Mouse (Mus musculus) spleen, adult 2 months (tissue): Measurements from ENCODE around the gene Cryga. TPM values are rescaled to one million over a fixed set of nuclear protein-coding genes. Genes with fewer than 3 reads are reported as not detected.
"Not testable (repeated sequence)": the region's sequence is repeated elsewhere in the genome, so short reads cannot be mapped to it uniquely, and the experiment has no call there.

Experiments used
- DNase-seq, 2 experiments: peaks; one replicate each; pipeline versions ENCODE4 v3.0.0 to v3.0.0-alpha.2; 2012 to 2021; ENCODE audit warnings: low spot score in 2 of 2, low read depth in 1 of 2
- H3K27ac ChIP-seq: fragments of 200-500 bp; 2 replicates; pipeline ENCODE4 v1.5.1; 2012; ENCODE audit warnings: low read length, inconsistent platforms; ENCODE audit not compliant: insufficient read depth
- H3K27me3 ChIP-seq: fragments of 200-500 bp; 2 replicates; pipeline ENCODE4 v1.6.1; 2012; ENCODE audit warnings: mild to moderate bottlenecking, moderate library complexity, low read length, inconsistent platforms; ENCODE audit not compliant: control insufficient read depth, insufficient read depth
- H3K36me3 ChIP-seq: fragments of 200-500 bp; 2 replicates; pipeline ENCODE4 v1.6.1; 2012; ENCODE audit warnings: mild to moderate bottlenecking, low read length, inconsistent platforms; ENCODE audit not compliant: control insufficient read depth, insufficient read depth
- H3K4me1 ChIP-seq: fragments of 200-500 bp; 2 replicates; pipeline ENCODE4 v1.6.1; 2011; ENCODE audit warnings: inconsistent platforms; ENCODE audit not compliant: control insufficient read depth, insufficient read depth, insufficient read length
- H3K4me3 ChIP-seq: fragments of 200-500 bp; 2 replicates; pipeline ENCODE4 v1.5.1; 2011; ENCODE audit warnings: mild to moderate bottlenecking, inconsistent platforms; ENCODE audit not compliant: insufficient read depth, insufficient read length; ENCODE audit errors: extremely low read depth
- CTCF ChIP-seq: fragments of 200-500 bp; IDR thresholded peaks from 2 replicates; pipeline ENCODE4 v1.5.1; 2011; ENCODE audit warnings: mild to moderate bottlenecking, inconsistent platforms; ENCODE audit not compliant: insufficient read depth, insufficient read length, insufficient replicate concordance; ENCODE audit errors: extremely low read depth
- POLR2A ChIP-seq: fragments of 200-500 bp; IDR thresholded peaks from 2 replicates; pipeline ENCODE4 v1.6.1; 2011; ENCODE audit warnings: low read depth, low read length, inconsistent platforms
- whole genome bisulfite sequencing: fragments of 180-500 bp; shearing (Covaris S2); methylation state at CpG from one replicate; pipeline ENCODE4 v1.1.7; 2018; 5-methylcytosine and 5-hydroxymethylcytosine counted together
- polyA plus RNA-seq: library from polyadenylated mRNA; depleted of rRNA; stranded (reverse); fragments of >200 nt; gene quantifications from 2 replicates; pipeline ENCODE4 v1.2.3, GENCODE M21; 2012; rRNA removed

Gene Cryga
- polyA plus RNA-seq, 1 experiment, result not detected

DNA sequence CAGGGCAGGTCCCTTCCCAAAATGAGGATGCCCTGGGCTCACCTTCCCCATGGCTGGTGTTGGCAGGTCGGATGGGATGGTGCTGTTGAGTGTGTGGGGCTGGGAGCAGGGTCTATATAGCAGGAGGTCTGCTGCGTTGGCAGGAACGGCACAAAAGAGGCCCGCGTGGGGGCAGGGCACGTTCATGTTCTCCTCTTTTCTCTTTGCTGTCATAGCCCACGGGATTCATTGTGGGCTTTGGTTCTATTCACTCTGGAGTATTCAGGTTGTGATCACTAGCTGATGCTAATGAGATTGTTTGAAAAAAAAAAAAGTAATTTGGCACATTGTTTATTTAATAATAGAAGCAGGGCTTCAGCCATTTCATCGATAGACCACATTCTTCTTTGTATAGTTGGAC is 39.8 kb downstream of the Cryga start, which contains the start of gene Crygd:
Crygd (minus strand) TSS at position 101 of the 400 bp plus-strand sequence.
- Histone ChIP-seq H3K27ac (no peak within 1 kb of the TSS), H3K36me3 (no peaks in the 10 kb centered on the region), H3K4me1 (no peaks in the 10 kb centered on the region), H3K4me3 (no peak within 1 kb of the TSS), H3K27me3 (no peaks in the 10 kb centered on the region)
- TF ChIP-seq CTCF (no peak), POLR2A (no peak)
- whole genome bisulfite sequencing, result 89% methylated on average over 8 of the region's 8 CpGs
- no peak for DNase-seq

DNA sequence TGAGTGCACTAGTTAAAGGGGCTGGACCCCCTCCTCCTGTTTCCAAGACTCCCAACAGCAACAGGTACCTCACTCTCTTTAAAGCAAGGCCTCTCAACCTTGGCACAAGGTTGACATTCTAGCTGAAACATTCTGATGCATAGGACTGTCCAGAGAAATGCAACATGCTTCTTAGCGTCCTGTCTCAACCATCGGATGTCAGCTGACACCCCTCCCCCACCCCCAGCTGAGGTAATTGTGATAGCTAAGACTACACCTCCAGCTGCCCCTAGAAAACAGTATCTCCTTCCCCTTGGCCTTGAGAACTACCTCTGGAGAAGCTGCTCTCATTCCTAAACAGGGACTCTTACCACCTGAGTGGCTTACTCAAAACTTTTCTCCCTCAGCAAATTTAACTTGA is 51.0 kb downstream of the Cryga start:
- H3K4me3 ChIP-seq, result no peak overlapping the region
- no peaks in the 10 kb centered on the region for H3K4me1 ChIP-seq
- TF ChIP-seq CTCF (no peak), POLR2A (no peak)
- no peak for DNase-seq
- 58% methylated on average over 2 of the region's 2 CpGs for WGBS
- no peaks in the 10 kb centered on the region for H3K27me3 ChIP-seq
- H3K36me3 ChIP-seq, result no peaks in the 10 kb centered on the region
- H3K27ac ChIP-seq, result no peak overlapping the region

DNA sequence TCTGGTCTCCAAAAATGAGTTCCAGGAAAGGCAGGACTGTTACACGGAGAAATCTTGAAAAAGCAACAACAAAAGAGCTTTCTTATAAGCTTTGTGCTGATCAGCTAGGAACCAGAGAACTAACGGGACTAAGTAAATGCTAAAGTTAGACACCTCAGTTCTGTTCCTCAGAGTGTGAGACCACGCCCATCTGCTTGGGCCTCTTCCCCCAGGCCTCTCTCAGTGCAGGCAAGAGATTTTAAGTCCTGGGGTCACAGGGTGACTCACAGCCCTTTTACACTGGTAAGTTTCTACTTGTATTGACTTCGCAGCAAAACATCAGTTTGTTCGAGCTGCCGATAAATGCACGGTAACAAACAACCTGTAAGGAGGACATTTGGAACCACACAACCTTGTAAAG is 51.5 kb downstream of the Cryga start:
- H3K27me3 ChIP-seq, result no peaks in the 10 kb centered on the region
- no peak overlapping the region for H3K27ac ChIP-seq
- no peaks in the 10 kb centered on the region for H3K4me1 ChIP-seq
- 85% methylated on average over 7 of the region's 7 CpGs for WGBS
- H3K4me3 ChIP-seq, result no peak overlapping the region
- DNase-seq, result no peak
- H3K36me3 ChIP-seq, result no peaks in the 10 kb centered on the region
- TF ChIP-seq POLR2A (no peak), CTCF (no peak)

DNA sequence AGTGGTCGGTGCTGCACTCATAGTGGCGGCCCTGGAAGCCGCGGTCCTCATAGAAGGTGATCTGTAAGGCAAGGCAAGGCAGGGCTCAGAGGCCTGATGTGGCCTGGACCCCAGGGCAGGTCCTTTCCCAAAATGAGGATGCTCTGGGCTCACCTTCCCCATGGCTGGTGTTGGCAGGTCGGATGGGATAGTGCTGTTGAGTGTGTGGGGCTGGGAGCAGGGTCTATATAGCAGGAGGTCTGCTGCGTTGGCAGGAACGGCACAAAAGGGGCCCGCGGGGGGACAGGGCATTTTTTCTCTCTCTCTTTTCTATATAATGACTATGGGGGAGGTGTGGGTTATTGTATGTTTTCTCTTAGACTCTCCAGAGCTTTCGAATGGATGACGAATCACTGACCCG is 52.2 kb downstream of the Cryga start, which contains the start of gene Cryge:
Cryge (minus strand) TSS at position 198 of the 400 bp plus-strand sequence.
- H3K36me3 ChIP-seq, H3K27ac ChIP-seq, H3K4me1 ChIP-seq, H3K27me3 ChIP-seq, DNase-seq, H3K4me3 ChIP-seq: not testable (repeated sequence)
- WGBS, result 88% methylated on average over 11 of the region's 12 CpGs

Other genes with a start within 250 kb of the Cryga start
- 10.8 and 11.7 TPM in 2 replicates for gene Plekhm3, start 146.5 kb downstream of the Cryga start, polyA plus RNA-seq
- gene Akr1cl, start 70.6 kb downstream of the Cryga start, polyA plus RNA-seq, result 0.11 and 0.26 TPM in 2 replicates
- gene Cryge, start 52.2 kb downstream of the Cryga start, polyA plus RNA-seq, result 0.22 TPM in 1 of 2 replicates, not detected in the other
- not detected in 2 replicates for gene Crygd, start 39.9 kb downstream of the Cryga start, polyA plus RNA-seq
- gene Crygc, start 29.7 kb downstream of the Cryga start, polyA plus RNA-seq, result not detected in 2 replicates
- gene Crygb, start 21.1 kb downstream of the Cryga start, polyA plus RNA-seq, result not detected in 2 replicates
- gene Gm28845, start 16.2 kb upstream of the Cryga start, polyA plus RNA-seq, result not detected in 2 replicates
- gene D630023F18Rik, start 19.8 kb upstream of the Cryga start, polyA plus RNA-seq, result not detected in 2 replicates
- 6.8 and 8.6 TPM in 2 replicates for gene Idh1, start 83.1 kb upstream of the Cryga start, polyA plus RNA-seq
- gene Pikfyve, start 83.3 kb upstream of the Cryga start, polyA plus RNA-seq, result 4.7 and 6.2 TPM in 2 replicates
- not detected in 2 replicates for gene Pth2r, start 178.7 kb upstream of the Cryga start, polyA plus RNA-seq